Mouse (Mus musculus): ENCODE results near the gene Gm10097. TPM values are rescaled to one million over a fixed set of nuclear protein-coding genes. Genes with fewer than 3 reads are reported as not detected.

Gene Gm10097
- polyA plus RNA-seq, 1 experiment from 2014 or later: 0.15 TPM

- no peak overlapping the region for H3K27ac ChIP-seq
- H3K4me1 ChIP-seq (replicated peaks): no peaks in the 10 kb centered on the region
- no peak for ATAC-seq
- no peak overlapping the region for H3K4me3 ChIP-seq (replicated peaks)
- 89% methylated on average over 7 of the region's 7 CpGs for WGBS
- H3K9ac ChIP-seq (replicated peaks): no peak overlapping the region
- H3K9me3 ChIP-seq: no peaks in the 10 kb centered on the region
- H3K36me3 ChIP-seq: no peaks in the 10 kb centered on the region
- no peaks in the 10 kb centered on the region for H3K27me3 ChIP-seq
- no peak overlapping the region for H3K4me2 ChIP-seq (replicated peaks)
Measured at GRCm38 (mm10) chr10:5087336-5087735, 18.3 kb downstream of the Gm10097 start.

- Histone ChIP-seq H3K4me3 (replicated peaks) (no peak overlapping the region), H3K27ac (no peak overlapping the region), H3K36me3 (no peaks in the 10 kb centered on the region), H3K27me3 (no peaks in the 10 kb centered on the region), H3K9me3 (no peaks in the 10 kb centered on the region), H3K9ac (replicated peaks) (no peak overlapping the region), H3K4me1 (replicated peaks) (no peaks in the 10 kb centered on the region), H3K4me2 (replicated peaks) (no peak overlapping the region)
- WGBS: 92% methylated on average over 4 of the region's 4 CpGs
- no peak for ATAC-seq
Measured at GRCm38 (mm10) chr10:5089133-5089532, 20.1 kb downstream of the Gm10097 start.

GRCm38 (mm10) chr10:5096996-5097753, 28.2 kb downstream of the Gm10097 start:
- Histone ChIP-seq H3K4me1 (replicated peaks) (no peaks in the 10 kb centered on the region), H3K27ac (no peak overlapping the region), H3K4me3 (replicated peaks) (no peak overlapping the region), H3K4me2 (replicated peaks) (no peak overlapping the region), H3K27me3 (no peaks in the 10 kb centered on the region), H3K9ac (replicated peaks) (no peak overlapping the region), H3K9me3 (no peaks in the 10 kb centered on the region), H3K36me3 (peaks cover 11% of the 10 kb centered on the region)
- no peak for ATAC-seq
- 81% methylated on average over 10 of the region's 10 CpGs for WGBS

GRCm38 (mm10) chr10:5097754-5098137, 28.8 kb downstream of the Gm10097 start:
- Histone ChIP-seq H3K27me3 (no peaks in the 10 kb centered on the region), H3K36me3 (peaks cover 11% of the 10 kb centered on the region), H3K4me3 (replicated peaks) (no peak overlapping the region), H3K9ac (replicated peaks) (no peak overlapping the region), H3K27ac (no peak overlapping the region), H3K4me1 (replicated peaks) (no peaks in the 10 kb centered on the region), H3K4me2 (replicated peaks) (no peak overlapping the region), H3K9me3 (no peaks in the 10 kb centered on the region)
- 62% methylated on average over 2 of the region's 2 CpGs for WGBS
- ATAC-seq: no peak

GRCm38 (mm10) chr10:5110773-5111172, 41.8 kb downstream of the Gm10097 start:
- no peak for ATAC-seq
- Histone ChIP-seq H3K9me3 (peaks cover 4% of the 10 kb centered on the region; the same call in 1 of the 2 replicates), H3K9ac (replicated peaks) (no peak overlapping the region), H3K36me3 (peaks cover 63% of the 10 kb centered on the region), H3K4me1 (replicated peaks) (no peaks in the 10 kb centered on the region), H3K27ac (no peak overlapping the region), H3K27me3 (no peaks in the 10 kb centered on the region), H3K4me2 (replicated peaks) (no peak overlapping the region), H3K4me3 (replicated peaks) (no peak overlapping the region)
- WGBS: 95% methylated on average over 5 of the region's 5 CpGs

GRCm38 (mm10) chr10:5116155-5116554, 47.2 kb downstream of the Gm10097 start:
- no peak overlapping the region for H3K4me2 ChIP-seq (replicated peaks)
- H3K36me3 ChIP-seq: peaks cover 44% of the 10 kb centered on the region

GRCm38 (mm10) chr10:5116720-5117119, 47.7 kb downstream of the Gm10097 start:
- Histone ChIP-seq H3K4me1 (replicated peaks) (no peaks in the 10 kb centered on the region), H3K4me2 (replicated peaks) (no peak overlapping the region), H3K9ac (replicated peaks) (no peak overlapping the region), H3K36me3 (peaks cover 43% of the 10 kb centered on the region), H3K9me3 (peaks cover 4% of the 10 kb centered on the region; the same call in 1 of the 2 replicates), H3K4me3 (replicated peaks) (no peak overlapping the region), H3K27ac (no peak overlapping the region), H3K27me3 (no peaks in the 10 kb centered on the region)
- no peak for ATAC-seq
- 90% methylated on average over 6 of the region's 6 CpGs for WGBS

More at GRCm38 (mm10) chr10:5116155-5116554, 47.2 kb downstream of the Gm10097 start:
- Histone ChIP-seq H3K4me1 (replicated peaks) (no peaks in the 10 kb centered on the region), H3K27me3 (no peaks in the 10 kb centered on the region), H3K27ac (no peak overlapping the region), H3K9me3 (peaks cover 4% of the 10 kb centered on the region; the same call in 1 of the 2 replicates), H3K9ac (replicated peaks) (no peak overlapping the region), H3K4me3 (replicated peaks) (no peak overlapping the region)
- no peak for ATAC-seq
- WGBS: 85% methylated on average over 5 of the region's 5 CpGs
